Mouse (Mus musculus) heart, adult 2 months (tissue): ENCODE measurements around the gene Nfu1.

Source experiments
- CTCF ChIP-seq: fragments of 200-600 bp; IDR thresholded peaks from 2 replicates; pipeline ENCODE4 v1.8.1; 2022; ENCODE audit warnings: antibody characterized with exemption, mild to moderate bottlenecking, moderate library complexity
- POLR2A ChIP-seq: fragments of 200-500 bp; IDR thresholded peaks from 2 replicates; pipeline ENCODE4 v1.6.1; 2011; ENCODE audit warnings: mild to moderate bottlenecking, low read depth, low read length, control low read depth; ENCODE audit not compliant: insufficient read depth

GRCm38 (mm10) chr6:87043131-87043516 is 34.1 kb downstream of the Nfu1 start:
- TF ChIP-seq POLR2A (no peak), CTCF (no peak)
